Mouse (Mus musculus) kidney, adult 18-20 months (tissue): ENCODE results near the gene Zfp185.
"Not testable (repeated sequence)": the region's sequence is repeated elsewhere in the genome, so short reads cannot be mapped to it uniquely, and the experiment has no call there.

Experiments used
- DNase-seq: peaks from one replicate; pipeline ENCODE4 v3.0.0; 2021

Gene Zfp185

GRCm38 (mm10) chrX:73063512-73064414 lies 76.6 kb downstream of the Zfp185 start:
- DNase-seq, result no peak

GRCm38 (mm10) chrX:73064415-73064793 lies 77.3 kb downstream of the Zfp185 start, which contains the start of gene Pnma3:
Gene Pnma3 (plus strand): TSS chrX:73064787.
- no peak for DNase-seq

GRCm38 (mm10) chrX:73066765-73067312 lies 79.7 kb downstream of the Zfp185 start:
- not testable (repeated sequence) for DNase-seq
